Mouse (Mus musculus) adrenal gland, adult (tissue): ENCODE measurements around the gene Rpl27.
"Not testable (repeated sequence)": the region's sequence is repeated elsewhere in the genome, so short reads cannot be mapped to it uniquely, and the experiment has no call there.

Source experiments
- DNase-seq, 2 experiments: peaks; one replicate each; pipeline ENCODE4 v3.0.0; 2022 to 2023; ENCODE audit warnings: low spot score in 1 of 2; ENCODE audit not compliant: inconsistent age in 2 of 2

Gene Rpl27

DNA sequence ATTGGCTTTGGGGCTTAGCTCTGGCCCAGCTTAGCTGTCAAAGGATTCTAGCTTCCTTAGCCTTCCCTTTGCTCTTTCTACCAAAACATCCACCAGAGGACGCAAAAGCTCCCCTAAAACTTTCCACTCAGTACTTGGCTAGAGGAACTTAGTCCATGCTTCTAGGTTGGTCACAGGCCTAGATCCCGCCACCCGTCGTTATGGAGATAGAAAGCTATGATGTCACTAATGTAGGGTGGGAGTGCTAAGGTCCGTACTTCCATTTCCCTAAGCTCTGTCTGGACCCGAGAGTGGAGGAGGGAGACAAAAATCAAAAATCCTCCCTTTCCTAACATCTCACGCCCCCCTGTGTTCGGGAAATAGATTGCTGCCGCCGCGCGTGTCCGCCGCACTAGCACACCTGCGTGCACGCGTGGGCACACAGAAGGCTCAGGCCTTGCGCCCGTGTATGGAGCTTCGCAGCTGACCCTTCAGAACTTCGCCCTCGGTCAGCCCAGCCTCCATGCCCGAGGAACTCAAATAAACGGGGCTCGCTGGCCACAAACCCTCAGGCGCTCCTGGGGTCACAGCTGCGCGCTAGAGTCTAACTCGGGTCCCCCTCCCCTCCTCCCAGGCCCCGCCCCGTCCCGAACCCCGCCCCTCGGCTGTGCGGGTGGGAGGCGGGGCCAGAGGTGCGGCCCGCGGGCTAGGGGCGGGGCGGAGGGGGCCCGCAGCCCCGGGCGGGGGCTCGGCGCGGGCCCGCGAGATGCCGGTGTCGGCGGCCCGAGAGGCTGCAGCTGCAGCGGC, 25.6 kb downstream of the Rpl27 start:
- peak; percentile 82 to 93 for DNase-seq

DNA sequence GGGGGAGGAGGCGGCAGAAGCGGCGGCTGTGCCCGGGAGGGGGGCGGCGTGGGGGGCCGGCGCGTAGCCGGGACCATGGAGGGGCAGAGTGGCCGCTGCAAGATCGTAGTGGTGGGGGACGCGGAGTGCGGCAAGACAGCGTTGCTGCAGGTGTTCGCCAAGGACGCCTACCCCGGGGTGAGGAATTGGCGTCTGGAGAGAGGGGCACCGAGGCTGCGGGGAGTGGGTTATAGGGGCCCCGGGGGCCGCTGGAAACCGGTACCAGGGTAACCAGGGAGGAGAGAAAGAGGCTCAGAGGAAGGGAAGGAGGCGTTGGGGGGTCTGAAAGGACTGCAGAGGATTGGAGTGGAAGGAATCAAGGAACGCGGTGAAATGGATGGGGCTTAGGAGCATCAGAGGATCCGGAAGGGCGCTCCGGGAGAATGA, 26.2 kb downstream of the Rpl27 start:
- DNase-seq: no peak

DNA sequence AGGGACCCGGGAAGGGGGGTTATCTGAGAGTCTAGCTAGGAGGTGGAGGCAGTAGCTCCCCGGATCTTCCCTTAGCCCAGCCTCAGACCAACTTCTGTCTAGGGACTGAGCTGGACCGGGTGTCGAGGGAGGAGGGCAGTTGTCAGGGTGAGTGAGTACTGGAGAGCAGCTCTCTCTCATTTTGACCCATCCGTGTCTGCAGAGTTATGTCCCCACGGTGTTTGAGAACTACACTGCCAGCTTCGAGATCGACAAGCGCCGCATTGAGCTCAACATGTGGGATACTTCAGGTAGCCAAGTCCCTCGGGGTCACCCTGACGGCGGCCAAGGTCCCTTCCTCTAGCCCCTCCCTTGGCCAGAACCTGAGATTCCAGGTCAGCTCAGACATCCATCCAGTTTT, 26.6 kb downstream of the Rpl27 start:
- peak in 1 of 2 experiments; percentile 35 for DNase-seq

DNA sequence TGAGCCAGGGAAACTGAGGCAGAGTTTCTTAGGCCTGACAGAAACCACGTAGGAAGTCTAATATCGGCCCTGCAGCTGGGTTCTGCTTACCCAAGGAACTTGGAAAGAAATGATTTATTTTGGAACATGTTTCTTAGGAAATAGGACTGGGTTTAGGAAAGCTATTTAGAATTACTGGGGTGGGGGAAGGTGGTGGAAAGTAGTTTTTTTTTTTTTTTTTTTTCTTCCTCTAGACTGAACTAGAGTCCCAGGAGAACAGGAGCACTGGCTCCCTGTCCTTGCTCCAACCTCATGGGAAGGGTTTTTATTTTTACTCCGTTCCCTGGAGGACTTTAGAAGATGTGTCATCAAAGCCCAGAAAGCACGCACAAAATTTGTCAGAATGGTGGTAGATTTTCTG, 27.1 kb downstream of the Rpl27 start:
- peak in 1 of 2 experiments; percentile 25 for DNase-seq

DNA sequence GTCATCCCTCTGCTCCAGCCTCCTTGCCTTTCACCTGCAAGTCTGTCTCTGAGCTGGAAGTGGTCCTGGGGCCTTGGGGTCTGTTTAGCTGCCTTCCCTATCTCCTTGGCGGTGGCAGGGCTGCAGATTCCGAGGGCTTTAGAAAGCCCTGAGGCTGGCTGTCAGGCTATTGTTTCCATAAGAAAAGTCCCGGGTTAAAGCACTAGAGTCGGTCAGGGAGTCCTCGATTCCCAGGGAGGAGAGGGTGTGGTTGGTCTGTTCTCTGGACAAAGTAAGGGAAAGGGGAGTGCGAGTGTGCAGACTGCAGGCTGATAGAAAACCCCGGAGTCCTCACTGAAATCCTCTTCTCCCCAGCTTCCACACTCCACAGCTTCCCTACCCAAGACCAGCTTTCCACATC, 28.1 kb downstream of the Rpl27 start:
- DNase-seq: no peak

DNA sequence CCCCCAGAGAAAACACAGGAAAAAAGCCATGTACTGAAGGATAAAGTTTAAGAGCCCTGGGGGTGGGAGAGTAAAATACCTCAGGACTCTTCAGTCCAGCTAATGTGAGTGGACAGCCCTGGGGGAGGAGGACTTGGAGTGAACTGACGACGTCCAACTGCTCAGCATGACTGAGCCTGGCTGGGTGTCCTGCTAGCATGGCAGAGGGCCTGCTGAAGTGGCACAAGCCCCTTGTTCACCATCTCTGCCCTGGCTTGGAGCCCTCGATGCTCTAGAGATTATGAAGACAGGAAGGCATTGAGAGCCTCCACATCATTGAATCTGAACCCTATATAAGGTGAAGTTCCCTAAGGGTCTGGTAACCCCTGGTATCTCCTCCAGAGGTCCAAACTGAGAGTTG, 29.8 kb downstream of the Rpl27 start:
- peak in 1 of 2 experiments; percentile 21 for DNase-seq

DNA sequence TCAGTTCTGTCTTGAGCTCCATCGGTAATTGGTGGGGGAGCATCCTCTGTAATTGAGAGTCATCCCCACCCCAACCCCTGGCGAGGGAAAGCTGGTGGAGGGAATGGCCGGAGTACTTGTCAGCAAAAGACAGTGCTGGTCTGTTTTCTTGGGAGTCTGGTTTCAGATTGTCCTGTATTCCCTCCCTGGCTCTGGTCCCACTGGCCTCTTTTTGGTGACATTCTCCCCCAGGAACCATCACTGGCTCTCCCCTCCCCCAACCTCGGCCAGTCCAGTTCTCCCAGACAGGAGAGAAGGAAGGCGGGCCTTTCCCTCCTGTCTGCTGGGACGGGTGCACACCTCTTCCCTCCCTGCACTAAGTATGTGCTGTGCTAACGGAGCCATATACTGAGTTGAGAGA, 30.2 kb downstream of the Rpl27 start:
- no peak for DNase-seq

DNA sequence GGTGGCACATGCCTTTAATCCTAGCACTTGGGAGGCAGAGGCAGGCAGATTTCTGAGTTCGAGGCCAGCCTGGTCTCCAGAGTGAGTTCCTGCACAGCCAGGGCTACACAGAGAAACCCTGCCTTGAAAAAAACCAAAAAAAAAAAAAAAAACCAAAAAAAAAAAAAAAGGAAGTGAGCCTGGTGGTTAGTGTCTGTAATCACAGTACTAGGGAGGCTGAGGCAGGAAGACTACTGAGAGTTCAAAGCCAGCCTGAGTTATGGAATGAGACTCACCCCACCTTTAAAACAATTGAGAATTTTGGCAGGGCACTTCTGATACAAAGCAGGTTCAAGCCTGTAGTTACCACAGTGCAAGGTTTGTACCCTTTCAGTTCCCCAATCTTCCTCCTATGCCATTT, 31.6 kb downstream of the Rpl27 start:
- DNase-seq: not testable (repeated sequence)

DNA sequence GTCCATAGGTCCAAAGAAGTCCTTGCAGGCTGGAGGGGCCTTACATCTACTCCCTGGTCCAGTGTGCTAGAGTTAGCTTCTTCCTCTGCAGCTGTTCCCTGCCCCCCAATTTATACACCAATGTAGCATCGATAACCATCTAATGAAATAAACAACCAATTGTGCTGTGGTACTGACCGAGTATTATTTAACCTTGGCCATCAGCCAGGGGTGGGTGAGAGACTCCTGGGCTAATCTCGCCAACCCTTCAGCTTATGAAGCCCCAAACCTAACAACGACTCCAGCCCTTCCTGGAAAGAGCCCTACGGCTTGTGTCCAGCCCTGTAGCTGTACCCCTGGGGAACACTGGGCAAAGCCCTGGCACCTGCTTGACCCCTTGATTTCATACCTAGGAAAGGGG, 32.2 kb downstream of the Rpl27 start:
- no peak for DNase-seq

DNA sequence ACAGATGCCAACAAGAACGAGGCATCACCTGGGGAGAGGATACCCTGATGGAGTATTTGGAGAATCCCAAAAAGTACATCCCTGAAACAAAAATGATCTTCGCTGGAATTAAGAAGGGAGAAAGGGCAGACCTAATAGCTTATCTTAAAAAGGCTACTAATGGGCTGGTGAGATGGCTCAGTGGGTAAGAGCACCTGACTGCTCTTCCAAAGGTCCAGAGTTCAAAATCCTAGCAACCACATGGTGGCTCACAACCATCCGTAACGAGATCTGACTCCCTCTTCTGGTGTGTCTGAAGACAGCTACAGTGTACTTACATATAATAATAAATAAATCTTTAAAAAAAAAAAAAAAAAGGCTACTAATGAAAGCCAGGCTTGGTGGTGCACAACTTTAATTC, 34.3 kb downstream of the Rpl27 start:
- not testable (repeated sequence) for DNase-seq

DNA sequence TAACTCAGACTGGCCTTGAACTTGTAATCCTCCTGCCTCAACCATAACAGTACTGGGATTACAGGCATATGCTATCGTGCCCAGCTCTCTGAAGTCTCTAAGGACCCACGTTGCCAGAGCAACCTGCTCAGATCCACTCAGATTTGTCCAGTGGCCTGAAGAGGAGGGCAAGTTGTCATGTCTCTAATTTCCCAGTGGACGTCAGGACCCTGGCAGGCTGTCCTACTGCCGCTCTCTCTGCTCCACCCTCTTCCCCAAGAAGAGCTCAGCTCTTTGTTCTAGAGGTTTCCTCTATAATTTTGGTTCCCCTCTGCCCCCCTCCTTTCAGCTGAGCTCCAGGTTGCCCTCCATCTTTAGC, 35.1 kb downstream of the Rpl27 start:
- DNase-seq: no peak

DNA sequence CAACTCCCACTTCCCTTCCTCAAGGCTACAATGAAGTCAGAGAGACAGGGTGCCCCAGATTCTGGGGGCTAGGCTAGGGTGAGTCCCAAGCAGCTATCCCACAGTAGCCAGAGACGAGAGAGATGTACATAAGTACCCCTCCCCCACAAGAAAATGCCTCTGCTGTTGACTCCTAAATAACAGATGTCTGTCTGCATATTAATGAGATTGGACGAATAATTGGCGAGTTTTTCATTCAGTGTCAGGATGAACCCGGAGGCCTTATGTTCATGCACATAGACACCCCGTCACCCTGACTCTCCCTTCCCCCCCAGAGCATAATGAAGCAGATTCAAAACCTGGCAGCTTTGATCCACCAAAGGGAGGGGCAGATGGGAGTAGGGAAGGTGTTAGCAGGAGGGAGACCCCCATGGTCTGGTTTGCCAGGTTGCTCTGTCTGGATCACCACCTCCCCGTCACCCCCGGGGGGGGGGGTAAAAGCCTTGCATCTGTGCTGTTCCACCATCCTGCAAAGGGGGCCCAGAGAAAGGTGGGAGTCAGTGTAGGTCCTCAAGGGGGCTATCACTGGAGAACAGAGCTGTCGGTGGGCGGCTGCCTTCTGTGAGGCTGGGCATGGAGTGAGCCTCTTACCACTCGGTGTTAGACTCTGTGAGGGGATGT, 35.6 kb downstream of the Rpl27 start:
- no peak for DNase-seq

DNA sequence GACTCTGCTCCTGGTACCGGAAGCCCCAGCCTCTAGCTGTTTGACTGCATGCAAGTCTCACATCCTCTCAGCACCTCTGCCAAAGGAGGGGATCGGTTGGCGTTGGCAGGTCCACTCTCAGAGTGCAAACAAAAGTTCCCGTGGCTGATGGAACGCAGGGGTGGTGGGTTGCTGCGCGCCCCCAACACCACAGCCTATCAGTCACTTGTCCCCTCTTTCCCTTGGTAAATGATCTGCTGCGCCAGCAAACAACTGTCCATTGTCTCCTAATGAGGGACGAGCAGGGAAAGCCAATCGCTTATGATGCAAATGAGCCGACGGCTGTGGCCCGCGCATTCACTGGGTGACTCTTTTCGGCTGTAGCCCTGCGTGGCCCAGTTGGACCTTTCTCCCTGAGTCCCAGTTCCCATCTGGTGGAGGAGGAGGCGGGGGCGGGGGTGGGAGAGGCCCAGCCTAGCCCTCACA, 37.1 kb downstream of the Rpl27 start:
- DNase-seq: no peak

DNA sequence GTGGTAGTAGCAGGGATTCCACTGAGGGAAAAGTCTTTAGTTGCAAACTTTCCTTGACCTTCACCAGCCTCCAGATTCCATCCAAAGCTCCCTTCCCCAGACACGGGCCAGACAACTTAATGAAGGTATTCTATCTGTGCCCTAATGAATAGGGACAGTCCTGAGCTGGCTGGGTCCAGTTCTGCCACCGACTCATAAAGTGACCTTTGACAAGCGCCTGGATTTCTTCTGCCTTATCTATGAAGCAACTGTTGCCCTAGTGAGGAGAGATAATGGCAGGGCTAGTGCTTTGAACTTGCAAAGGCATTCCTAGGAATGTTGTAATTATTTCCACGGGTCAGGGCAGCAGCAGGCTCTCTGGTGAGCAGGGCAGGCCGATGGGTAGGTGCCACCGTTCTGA, 38.8 kb downstream of the Rpl27 start:
- DNase-seq: peak; percentile 26 to 65

DNA sequence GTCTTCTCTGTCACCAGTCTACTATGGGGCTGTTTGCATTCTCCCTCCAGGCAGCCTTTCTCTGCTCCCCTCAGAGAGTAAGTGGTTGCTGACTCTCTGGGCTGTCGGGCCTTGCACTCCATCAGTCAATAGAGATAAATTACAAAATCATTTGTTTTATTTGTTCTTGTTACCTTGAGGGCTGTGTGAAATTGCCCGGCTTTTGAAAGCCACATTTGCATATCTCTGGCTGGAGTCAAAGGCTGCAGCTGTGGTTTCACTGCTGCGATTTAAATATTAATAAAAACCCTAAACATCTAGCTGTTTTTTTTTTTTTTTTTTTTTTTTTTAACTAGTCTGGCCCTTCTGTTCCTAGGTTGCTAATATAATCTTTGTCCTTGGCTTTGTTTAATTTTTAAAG, 41.7 kb downstream of the Rpl27 start:
- DNase-seq: peak in 1 of 2 experiments; percentile 27

DNA sequence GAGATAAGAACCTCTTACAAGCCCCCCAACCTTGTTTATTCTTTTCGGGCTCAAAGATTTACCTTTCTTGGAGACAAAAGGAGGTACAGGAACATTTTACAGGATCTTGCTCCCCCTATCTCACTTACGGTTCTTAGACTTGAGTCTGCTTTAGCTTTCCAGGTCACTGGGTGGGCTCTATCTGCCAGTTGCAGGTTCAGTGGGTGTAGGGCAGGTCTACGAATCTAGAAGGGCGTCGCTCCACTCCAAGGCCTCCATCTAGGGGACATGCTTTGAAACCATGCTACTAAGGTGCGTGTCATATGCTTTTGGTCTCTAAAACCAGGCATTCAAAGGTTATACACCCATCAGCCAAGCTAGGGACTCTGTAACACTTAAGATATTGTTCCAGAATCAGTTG, 42.1 kb downstream of the Rpl27 start:
- no peak for DNase-seq

DNA sequence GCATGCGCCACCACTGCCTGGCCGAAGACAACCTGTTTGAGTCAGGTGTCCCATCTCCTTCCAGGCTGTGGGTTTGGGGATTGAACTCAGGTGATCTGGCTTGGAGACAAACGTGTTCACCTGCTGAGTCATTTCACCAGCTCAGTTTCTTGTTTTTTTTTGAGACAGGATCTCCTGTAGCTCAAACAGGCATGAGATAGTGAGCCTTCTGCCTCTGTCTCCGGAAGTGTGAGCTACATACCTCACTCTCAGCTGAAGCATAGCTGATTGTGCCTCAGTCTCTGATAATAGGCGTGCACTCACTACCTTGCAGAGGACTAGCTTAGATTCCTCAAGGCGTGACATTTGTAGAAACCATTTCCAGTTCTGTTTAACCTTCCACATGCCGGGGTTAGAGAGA, 42.7 kb downstream of the Rpl27 start:
- DNase-seq: no peak

DNA sequence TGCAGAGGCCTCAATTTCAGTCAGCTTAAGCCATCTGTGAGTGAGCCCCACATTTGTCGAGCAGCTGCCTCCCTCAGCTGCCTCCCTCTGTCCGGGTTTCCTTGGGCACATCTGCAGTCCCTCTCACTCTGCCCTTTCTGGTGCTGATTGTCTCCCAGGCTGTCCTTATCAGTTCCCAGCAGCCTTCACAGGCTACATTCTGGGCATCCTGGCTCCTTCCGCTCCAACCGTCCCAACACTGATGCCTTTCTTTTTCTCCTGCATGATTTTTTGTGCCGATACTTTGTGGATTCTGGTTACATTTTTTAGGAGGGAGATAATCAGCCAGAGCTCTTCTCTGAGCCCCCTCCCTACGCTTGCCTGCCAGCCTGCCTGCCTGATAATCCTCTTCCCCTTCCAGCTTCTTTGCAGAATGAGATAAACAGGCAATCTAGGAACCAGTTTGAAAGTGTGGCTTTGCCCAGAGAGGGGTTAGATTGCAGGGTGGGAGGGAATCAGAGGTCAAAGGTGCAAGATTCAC, 43.5 kb downstream of the Rpl27 start:
- no peak for DNase-seq

DNA sequence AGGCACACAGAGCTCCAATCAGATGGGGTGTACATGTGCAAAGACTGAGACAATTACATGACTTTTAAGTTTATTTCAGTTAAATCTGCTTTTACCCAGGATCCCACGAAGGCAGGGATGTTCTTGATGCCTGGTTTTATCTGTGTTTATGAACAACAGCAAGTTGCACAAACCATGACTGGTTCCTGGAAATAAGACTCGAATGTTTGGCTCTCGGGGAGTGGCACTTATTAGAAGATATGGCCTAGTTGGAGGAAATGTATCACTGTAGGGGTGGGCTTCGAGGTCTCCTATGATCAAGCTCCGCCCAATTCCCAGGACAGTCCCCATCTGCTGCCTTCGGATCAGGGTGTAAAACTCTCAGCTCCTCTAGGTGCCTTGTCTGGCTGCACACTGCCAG, 44.0 kb downstream of the Rpl27 start:
- DNase-seq: no peak
